Mouse (Mus musculus): Measurements from ENCODE around the gene Pdk2. TPM values are rescaled to one million over a fixed set of nuclear protein-coding genes. Genes with fewer than 3 reads are reported as not detected.
"Not testable (repeated sequence)": the region's sequence is repeated elsewhere in the genome, so short reads cannot be mapped to it uniquely, and the experiment has no call there.

Gene Pdk2
- total RNA-seq, 2 experiments from 2014 or later, result 137 to 142 TPM

DNA sequence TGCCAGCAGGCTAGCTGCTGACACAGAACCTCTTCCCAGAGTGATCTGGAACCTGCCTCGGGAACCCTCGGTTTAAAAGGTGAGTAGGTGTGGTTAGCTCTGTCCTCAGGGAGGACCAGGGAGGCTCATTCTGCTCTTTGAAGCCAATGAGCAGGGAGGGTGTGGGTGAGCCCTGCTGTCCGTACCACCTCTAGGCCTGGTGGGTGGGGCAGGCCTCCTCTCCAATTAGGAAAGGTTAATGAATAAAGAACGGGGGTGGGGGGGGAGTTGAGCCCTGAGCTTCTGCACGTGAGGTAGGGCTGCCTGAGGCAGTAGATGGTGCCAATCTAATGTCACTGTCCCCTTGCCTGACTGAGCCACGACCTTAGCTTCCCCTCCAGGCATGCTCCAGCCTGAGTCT is 8.2 kb downstream of the Pdk2 start:
- DNase-seq (ENCODE audit: low spot score in 2 of 2), result no peak

DNA sequence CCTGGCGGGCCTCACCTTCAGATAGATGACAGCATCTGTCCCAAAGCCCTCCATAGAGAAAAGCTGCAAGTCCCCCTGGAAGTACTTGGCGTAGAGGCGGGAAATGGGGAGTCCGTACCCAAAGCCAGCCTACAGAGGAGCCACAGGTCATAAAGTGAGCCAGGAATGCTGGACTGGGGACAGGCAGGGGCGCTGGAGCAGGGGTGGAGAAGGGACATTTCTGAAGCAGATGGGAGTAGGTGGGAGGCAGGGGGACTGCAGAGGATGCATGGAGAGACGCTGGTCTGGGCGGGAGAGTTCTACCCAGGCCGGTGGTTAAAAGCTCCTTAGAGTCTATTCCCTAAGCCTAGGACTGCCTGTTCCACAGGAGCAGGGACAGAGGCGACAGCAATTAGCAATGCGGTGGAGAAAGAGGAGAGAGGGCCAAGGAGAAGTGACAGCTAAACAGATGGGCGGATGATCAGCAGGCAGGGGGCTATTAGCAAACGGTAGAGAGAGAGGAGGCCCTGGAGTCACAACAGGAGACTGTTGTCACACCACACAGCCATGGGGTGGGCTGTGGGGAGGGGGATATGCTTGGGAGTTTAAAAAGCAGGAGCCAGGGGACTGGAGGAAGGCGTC is 13.2 kb downstream of the Pdk2 start:
- DNase-seq (ENCODE audit: low spot score in 2 of 2), result no peak

DNA sequence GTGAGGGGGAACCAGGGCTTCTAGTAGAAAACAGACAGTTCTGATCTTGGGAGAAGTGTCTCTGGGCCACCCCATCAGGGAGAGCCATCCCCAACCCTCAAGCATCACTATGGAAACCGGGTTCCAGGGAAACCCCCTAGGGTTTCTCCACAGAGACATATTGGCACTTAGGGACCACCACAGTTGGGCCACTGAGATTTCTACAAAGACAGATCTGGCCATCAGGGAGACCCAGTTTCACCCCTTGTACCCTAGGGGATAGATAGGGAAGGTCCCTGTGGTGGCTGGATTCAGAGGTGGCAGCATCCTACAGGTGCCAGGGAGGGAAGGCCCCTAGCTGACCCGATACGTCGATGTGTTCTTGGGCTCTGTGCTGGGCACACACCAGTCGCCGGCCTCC is 14.3 kb downstream of the Pdk2 start:
- DNase-seq (ENCODE audit: low spot score in 2 of 2), result no peak

- DNase-seq (ENCODE audit: low spot score in 2 of 2), result no peak
Measured at GRCm38 (mm10) chr11:95026090-95026542, 15.0 kb downstream of the Pdk2 start.

- no peak for DNase-seq (ENCODE audit: low spot score in 2 of 2)
Measured at GRCm38 (mm10) chr11:95025227-95026012, 15.7 kb downstream of the Pdk2 start.

- DNase-seq (ENCODE audit: low spot score in 2 of 2), result peak in 1 of 2 experiments; percentile 54
Measured at GRCm38 (mm10) chr11:95024439-95025184, 16.5 kb downstream of the Pdk2 start.

DNA sequence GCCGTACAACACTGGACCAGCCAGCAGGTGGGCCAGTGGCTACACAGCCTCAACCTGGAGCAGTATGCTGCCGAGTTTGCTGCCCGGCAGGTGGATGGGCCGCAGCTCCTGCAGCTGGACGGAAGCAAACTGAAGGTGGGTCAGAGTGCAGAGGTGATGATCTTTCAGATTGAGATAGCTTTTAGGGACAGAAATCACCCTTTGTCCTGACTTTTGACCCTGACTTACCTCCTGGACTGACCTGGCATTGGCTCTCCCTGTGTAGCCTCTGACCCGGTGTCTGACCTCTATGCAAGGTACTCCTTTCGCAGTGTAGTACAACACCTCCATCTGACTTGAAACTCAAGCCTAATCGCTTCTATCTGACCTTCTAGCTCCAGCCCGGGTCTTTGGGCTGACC is 17.7 kb downstream of the Pdk2 start:
- DNase-seq (ENCODE audit: low spot score in 2 of 2), result no peak

GRCm38 (mm10) chr11:95022237-95022992 is 18.7 kb downstream of the Pdk2 start:
- no peak for DNase-seq (ENCODE audit: low spot score in 2 of 2)

DNA sequence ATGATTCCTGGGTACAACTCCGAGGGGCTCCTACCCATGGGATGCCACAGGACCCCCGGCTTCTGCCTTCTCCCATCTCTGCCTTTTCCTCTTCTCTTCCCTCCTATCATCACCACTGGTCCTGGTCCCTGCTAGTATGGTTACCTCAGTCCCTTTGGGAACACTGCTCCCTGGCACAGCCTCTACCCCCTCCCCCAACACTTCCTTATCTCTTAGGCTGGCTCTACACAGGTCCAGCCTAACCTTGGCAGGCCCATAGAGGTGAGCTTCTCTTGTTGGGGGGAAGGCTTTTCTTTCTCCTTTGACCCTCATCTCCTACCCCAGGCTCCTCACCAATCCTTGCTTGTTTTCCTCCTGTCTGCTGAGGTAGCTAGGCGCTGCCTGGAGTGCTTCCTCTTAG is 25.7 kb downstream of the Pdk2 start:
- DNase-seq (ENCODE audit: low spot score in 2 of 2), result no peak

DNA sequence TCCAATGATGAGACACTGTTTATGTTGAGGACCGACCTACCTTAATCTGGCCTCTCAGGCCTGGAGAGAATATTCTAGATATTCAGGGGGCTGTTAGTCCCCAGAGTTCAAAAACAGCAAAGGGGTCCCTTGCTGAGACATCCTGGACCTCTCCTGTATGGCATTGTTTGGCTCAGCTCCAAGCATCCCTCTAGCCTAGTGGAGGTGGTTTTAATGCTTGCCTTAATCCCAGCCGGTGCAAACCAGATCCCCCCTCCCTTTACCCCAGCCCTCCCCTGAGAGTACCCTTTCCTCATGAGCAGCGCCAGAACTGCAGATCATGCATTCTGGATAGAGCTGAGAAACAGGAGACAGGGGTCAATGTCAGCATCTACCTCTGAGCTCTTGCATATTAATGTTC is 28.7 kb downstream of the Pdk2 start:
- DNase-seq (ENCODE audit: low spot score in 2 of 2), result no peak

DNA sequence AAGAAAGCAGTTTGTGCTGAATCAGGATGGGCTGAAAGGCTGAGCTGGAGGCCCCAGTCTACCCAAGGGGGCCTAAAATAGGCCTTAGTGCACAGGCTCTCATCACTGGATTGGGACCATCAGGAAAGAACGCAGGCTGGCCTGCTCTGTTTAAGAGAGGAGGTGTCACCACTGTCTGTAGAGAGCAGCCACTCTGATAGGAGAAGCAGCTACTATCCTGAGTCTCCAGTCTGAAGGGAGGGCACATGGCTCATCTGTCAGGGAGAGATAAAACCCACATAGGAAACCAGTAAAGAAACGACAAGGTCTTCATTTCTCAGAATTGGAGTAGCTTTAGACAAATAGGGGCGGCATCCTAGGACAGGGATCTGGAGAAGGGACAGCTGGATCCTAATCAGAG is 29.1 kb downstream of the Pdk2 start:
- no peak for DNase-seq (ENCODE audit: low spot score in 2 of 2)

DNA sequence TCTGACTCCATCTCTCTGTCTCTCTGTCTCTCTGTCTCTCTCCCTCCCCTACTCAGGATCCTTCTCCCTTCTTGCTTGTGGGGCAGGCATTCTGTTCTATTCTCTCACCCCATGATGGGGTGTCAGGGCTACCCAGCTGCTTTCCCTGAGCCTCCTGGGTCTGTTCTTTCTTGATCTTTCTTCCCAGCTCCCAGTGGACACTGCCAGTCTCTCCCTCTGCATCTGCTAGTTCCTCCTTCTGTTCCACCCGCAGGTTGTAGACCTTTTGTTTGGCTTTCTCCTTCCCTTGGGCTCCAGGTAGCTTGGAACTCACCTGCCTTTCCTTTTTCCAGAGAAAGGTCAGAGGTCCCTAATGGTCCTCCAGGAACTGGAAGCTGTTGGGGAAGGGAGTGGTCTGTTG is 29.7 kb downstream of the Pdk2 start:
- no peak for DNase-seq (ENCODE audit: low spot score in 2 of 2)

DNA sequence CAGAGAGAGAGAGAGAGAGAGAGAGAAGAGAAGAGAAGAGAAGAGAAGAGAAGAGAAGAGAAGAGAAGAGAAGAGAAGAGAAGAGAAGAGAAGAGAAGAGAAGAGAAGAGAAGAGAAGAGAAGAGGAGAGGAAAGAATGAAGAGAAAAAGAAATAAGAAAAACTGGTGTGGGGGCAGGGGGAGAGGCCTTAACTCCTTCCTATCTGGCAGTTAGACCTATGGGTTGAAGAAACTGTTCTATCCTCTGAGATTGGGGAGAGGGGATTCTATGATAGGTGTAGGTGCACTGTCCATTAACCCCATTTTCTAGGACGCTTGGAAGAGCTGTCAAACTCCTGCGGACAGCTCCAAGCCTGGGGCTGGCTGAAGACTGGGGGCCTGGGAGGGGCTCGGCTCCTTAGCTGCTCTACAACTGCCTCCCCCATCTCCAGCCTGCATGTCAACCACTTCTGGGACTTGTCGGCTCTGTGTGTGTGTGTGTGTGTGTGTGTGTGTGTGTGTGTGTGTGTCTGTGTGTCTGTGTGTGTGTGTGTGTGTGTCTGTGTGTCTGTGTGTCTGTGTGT is 30.2 kb downstream of the Pdk2 start:
- not testable (repeated sequence) for DNase-seq (ENCODE audit: low spot score in 2 of 2)

DNA sequence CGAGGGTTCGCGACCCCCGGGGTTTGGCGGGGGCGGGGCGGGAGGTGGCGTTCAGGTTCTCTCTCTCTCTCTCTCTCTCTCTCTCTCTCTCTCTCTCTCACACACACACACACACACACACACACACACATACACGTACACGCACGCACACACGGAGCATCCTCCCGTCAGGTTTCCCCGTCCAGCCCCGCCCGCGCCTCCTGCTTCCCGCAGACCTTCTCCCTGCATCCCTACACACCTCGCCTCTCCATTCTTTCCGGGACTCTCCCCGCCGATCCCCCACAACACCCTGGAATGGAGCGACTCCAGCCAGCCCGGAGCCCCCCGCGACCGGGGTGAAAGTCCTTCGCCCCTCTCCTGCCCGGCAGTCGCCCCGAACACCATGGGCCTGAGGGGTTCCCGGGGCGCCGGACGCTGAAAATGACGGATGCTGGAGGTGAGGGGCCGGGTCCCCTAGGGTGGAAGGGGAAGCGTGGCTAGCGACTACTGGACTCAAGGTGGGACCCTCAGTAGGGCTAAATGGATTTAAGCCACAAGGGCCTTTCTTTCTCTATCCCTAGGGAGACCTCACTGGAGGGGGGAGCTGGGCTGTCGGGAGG is 30.9 kb downstream of the Pdk2 start:
- DNase-seq (ENCODE audit: low spot score in 2 of 2), result no peak

GRCm38 (mm10) chr11:95009629-95010014 is 31.5 kb downstream of the Pdk2 start, which contains the start of gene Samd14:
TSS of gene Samd14 (plus strand) at chr11:95009879.
- DNase-seq (ENCODE audit: low spot score in 2 of 2), result peak in 1 of 2 experiments; percentile 63

DNA sequence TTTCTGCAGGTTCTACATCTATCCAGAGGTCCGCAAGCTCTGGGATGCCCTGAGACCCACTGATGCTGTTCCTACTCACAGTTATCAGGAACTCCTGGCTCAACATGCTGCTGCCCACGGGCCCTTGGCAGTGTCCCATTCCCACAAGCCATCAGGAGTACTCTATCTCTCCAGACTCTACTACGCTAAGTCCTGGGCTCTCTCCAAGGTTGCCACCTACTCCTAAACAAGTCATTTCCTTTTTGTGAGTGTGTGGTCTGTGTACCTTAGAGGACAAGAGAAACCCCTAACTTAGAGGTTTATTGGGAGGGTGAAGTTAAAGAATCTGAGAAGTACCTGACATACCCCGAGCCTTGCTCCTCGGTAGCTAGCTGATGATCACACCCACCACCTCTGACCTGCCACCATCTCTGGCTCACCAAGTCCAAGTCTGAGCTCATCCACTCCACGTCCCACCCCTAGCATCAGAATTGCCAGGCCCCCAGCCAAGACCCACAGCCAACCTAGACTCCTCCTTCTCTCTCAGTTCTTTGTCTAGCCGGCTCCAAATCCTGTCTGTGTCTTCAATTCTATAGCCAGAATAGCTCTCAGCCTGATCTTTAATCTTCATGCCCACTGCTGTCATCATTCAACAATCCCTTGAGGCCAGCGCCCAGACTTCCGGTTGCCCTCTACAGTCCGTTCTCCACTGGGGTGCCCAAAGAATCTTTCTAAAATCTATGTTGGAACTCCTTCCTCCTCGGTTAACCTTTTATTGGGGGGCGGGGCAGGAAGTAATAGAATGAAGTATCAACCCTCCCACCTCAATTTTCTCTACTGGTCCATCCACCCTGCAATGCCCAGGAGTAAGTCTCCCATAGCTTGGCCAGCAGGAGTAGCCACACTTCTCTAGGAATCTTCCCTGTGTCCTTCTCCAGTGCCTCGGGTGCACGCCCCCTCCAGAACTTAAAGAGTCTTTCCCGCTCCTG is 32.2 kb downstream of the Pdk2 start:
- DNase-seq (ENCODE audit: low spot score in 2 of 2), result no peak

- no peak for DNase-seq (ENCODE audit: low spot score in 2 of 2)
Measured at GRCm38 (mm10) chr11:95007418-95007817, 33.7 kb downstream of the Pdk2 start.

DNA sequence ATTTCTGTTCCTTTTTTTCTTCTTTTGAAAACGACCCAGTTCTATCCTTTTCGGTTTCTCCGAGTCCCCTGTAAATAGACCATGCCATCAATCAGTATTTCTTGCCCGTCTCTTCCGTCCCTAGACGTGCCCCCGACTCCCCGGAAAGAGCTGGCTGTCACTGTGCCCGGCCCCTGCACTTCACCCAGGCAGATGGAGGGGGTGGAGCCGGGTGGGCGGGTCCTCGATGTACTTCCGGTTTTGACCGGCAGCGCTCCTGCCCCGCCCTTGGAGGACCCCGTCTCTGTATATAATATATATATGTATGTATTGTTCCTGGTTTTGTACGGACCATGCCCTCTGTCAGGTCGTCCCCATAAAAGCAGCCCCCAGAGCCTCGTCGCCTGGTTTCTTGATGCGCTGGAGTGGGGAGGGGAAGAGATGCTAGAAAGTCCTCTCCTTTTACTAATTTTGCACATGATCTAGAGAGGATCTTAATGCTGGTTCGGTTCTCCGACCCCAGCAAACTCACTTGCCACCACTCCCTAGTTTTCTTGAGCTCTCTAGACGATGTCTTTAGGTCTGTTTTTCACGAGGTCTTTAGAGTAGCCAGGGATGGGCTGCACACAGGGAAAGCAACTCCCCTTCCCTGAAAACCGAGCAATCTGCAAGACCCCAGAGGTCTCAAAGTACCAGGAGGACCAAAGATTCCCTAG is 34.5 kb downstream of the Pdk2 start:
- peak in 1 of 2 experiments; percentile 70 for DNase-seq (ENCODE audit: low spot score in 2 of 2)

DNA sequence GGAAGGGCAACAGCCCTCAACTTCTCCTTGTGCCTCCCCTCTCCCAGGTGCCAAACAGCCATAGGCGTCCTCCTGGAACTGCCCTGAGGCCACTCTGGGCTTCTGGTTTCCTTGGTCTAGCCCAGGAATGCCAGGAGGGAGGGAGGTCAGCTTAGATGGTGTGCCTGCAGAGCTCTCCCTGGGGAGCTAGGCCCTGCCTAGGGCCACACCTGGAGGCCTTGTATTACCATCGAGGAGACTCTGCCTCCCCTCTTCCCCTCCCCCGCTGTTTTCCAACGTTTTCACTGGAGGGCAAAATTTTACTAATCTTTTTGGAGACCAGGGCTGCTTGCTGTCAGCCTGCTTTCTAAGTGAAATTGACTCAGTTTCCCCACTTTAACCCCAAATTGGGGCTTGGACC is 35.1 kb downstream of the Pdk2 start:
- no peak for DNase-seq (ENCODE audit: low spot score in 2 of 2)
